Mouse (Mus musculus) megakaryocyte, adult 5-6 weeks (primary cell): ENCODE measurements around the gene Slc13a2. TPM values are rescaled to one million over a fixed set of nuclear protein-coding genes. Genes with fewer than 3 reads are reported as not detected.

Experiments used
- ATAC-seq: 2 replicates; pipeline ENCODE4 v1.8.0; 2016; ENCODE audit warnings: mild to moderate bottlenecking, inconsistent platforms; ENCODE audit not compliant: poor library complexity, severe bottlenecking
- total RNA-seq, 2 experiments: library from RNA; stranded (forward) in 1 of 2; stranded (reverse) in 1 of 2; fragments of 153-499, 151-499 nt in 1 of 2; fragments of 221-1000, 200-1000 nt in 1 of 2; gene quantifications; 2 replicates each; pipeline versions ENCODE4 v1.2.3 to v1.2.4; 2015 to 2017

Slc13a2 gene
- total RNA-seq (2015) (0.51 TPM in 1 of 2 replicates, not detected in the other), total RNA-seq (2017) (not detected in 2 replicates)

DNA sequence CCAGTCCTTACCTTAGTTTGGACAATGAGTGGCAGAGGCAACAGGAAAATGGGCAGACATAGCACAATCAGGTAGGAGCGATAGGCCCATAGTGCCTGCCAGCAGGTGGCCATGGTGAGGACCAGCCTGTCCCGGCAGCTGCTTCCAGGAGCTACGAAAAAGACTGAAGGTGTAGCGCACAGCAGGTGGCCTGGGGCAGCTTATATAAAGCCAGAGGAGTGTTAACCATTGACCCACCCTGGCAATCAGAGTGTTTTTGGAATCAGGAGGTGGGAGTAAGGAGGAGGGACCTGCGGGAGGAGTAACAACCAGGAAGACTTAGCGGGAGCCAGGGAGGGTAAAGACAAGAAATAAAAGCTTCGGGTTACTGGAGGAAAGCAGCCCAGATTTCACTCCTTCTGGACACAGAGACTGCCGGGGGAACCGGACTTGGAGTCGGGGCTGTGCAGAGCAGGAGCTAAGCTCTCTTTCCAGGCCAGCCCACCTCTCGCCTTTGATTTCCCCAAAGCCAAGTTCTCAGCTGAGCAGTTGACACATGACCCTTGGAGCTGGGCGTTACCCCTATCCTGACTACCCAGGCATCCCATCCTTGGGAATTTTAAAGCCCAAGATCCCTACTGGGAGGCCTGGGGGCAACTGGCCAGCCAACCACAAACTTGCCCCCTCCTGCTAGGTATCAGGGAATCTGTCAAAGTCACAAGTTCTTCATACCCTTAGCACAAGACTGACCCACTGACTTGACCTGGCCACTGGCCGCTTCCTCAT, at the start of gene Slc13a2:
Slc13a2 (minus strand) TSS at position 163 of the 765 bp plus-strand sequence.
- ATAC-seq = no peak

DNA sequence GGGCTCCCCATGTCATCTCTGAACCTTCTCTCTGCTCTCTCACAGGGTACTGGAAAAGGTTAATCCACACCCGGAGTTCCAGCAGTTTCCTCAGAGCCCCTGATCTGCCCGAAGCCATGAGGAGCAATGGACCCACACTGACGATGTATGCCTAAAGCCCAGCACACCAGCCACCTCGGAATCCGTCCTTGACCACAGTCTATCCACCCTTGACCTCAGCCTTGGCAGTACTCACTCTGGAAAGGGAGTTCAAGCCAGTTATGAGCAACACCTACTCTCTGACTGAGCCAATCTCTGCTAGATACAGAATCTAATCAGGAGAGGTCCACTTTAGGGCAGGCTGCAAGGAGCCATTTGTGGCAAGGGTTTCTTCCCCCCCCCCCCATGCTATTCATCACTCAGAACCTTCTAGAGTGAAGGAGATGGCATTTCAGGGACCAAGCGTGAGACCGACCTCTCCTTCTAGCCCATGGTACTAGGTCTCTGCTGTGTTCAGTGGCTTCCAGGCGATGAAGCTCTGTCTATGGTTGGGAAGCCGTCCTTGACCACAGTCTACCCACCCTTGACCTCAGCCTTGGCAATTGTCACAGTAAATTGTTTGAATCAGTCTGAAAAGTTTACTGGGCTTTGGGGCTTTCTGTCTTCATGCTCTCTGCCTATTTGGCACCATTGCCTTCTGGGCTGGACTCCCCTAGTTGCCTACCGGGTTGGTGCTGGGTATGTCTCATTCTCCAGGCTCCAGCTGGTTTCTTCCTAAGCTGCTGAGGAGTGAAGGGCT, 49.5 kb upstream of the Slc13a2 start:
- ATAC-seq = no peak

DNA sequence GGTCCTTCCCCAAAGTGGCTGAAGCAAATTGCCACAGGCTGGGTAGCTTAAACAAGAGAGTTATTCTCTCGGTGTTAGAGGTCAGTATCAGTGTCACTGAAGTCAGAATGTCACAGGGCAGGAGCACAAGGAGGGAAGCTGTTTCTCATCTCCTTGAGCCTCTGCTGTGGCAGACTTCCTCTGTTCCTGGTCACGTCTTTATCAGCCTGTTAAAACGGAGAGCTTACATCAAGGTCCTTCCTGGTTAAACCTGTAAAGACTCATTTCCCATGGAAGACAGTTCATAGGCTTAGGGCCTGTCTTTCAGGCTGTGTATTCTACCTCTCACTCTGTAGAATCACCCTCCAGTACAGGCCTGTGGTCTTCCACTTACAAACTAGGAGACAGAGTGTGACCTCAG, 45.9 kb upstream of the Slc13a2 start:
- ATAC-seq = no peak

DNA sequence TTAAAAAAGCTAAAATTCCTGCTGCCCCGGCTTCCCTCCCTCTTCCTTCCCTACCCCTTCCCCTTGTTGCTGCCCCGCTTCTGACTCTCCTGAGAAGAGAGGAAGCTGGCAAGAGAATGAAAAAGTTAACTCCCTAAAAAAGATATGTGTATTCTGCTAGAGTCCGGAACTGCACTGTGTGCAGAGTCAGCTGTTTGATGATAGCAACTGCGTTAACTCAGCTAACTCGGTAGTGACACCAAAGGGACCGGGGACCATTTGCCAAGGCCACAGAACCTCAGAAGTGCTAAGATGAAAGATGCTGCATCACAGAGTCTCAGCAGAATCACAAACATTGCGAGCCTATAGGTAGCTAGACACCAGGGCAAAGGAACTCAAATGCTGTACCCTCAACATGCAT, 45.5 kb upstream of the Slc13a2 start:
- ATAC-seq = no peak

DNA sequence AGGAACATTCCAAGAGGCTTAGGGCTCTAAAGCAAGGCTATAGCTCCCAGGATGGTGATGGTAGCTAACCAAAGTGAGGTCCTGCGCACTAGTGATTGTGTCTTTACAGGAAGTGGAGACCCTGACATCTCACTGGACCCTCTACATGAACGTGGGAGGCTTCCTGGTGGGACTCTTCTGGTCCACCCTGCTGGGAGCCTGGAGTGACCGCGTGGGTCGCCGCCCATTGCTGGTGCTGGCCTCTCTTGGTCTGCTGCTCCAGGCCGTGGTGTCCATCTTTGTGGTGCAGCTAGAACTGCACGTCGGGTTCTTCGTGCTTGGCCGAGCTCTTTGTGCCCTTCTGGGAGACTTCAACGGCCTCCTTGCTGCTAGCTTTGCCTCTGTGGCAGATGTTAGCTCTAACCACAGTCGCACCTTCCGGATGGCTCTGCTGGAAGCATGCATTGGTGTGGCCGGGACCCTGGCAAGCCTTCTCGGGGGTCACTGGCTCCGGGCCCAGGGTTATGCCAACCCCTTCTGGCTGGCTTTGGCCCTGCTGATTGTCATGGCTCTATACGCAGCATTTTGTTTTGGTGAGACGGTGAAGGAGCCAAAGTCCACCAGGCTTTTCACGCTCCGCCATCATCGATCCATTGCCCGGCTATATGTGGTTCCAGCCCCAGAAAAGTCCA, 44.4 kb upstream of the Slc13a2 start:
- no peak for ATAC-seq

DNA sequence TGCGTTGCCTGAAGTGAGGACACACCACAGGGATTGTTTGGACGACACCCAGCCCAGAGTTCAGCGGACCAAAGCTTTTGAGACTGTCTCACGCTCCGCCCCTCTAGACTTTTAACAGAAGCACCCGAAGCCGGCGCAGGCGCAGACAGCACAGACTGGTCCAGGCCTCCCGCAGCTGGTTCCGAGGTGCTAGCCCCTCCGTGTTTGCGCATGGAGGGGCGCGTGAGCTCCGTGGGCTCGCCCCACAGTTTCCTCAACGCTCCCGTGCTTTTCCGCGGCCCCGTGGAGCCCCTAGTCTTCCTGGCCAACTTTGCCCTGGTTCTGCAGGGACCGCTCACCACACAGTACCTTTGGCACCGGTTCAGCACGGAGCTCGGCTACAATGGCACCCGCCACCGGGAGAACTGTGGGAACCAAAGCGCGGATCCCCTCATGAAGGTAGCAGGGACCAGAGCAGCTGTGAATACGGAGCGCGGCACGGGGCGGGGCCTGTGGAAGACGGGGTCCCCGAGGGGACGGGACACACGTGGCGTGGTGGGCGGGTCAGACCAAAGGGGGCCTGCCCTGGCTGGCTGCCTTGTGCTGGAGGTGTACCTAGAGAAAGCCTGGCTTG, 43.7 kb upstream of the Slc13a2 start, which contains the start of gene Slc46a1:
Slc46a1 (plus strand) TSS at position 130 of the 613 bp plus-strand sequence.
- peak; percentile 70 for ATAC-seq

DNA sequence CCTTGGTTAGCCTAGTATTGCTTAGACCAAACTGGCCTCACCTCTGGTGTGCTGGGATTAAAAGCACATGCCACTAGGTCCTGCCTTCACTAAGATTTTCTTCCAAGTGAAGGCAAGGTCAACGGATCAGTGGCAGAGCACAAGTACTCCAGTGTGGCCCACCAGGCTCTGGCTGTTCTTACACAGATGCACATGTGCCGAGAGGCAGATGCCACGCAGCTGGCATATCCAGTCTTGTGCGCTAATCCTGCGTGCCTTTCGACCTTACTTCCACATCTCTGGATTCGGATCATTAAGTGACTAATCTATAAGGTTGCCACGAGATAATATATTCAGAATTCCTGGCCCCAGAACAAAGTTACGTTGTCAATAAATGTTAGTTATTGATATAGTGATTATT, 43.1 kb upstream of the Slc13a2 start:
- no peak for ATAC-seq

DNA sequence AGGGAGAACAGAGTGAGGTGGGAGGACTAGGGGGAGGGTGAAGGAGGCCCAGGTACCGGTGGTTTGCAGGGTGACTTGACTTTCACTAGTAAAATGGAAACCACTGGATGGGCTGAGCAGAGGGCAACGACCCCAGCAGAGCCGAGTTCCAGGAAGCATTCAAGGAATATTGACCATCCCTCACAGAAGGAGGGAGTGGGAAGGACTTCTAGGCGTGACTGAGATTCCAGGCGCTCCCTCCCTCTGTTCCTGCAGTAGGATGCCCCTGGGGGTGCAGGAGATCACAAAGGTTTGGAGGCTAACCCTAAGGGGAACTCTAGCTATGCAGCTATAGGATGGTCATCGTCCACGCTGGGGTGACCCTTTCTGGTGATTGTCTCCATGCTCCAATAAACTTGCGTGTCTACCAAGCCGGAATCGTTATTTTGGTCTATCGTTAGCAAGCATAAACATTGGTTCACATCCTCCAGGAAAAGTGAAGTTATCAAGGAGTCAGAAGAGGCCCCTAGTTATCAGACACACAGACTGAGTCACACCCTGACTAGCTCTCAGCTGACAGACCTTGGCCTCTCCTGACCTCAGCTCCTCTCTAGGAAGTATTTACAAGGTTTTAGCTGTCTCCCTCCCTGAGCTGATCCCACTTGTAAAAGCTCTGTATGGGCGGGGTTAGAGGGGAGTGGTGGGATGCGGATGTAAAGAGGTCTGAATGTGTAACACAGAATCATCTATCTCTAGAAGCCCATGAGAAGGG, 41.4 kb upstream of the Slc13a2 start:
- no peak for ATAC-seq

DNA sequence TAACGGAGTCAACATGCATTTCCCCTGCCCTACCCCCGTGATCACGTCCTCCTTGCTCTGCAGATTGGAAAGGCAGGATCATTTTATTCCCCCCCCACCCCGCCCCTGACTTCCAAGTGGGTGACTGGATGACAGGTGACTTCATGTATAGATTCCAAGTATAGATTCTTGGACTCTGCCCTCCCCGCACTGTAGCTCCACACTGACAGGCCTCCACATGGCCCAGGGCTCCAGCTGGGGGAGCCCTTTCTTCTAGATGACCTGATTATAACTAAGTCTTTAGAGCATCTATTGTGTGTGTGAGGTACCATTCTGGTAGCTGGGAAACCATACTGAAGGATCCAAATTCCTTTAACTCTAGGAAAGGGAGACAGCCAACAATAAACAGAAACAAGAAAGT, 40.7 kb upstream of the Slc13a2 start:
- ATAC-seq = no peak

DNA sequence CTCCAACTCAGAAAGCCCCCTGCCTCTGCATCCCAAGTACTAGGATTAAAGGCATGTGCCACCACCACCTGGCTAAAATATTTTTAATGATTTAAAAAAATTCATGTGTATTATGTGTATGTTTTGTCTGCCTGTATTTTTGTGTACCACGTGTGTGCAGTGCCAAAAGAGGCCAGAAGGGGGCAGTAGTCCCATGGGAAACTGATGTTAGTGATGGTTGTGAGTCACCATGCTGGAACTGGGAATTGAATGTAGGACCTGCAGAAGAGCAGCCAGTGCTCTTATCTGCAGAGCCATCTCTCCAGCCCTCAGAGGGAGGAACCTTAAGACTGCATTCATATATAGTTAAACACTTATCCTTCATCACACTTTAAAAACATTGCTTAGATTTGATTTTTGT, 39.9 kb upstream of the Slc13a2 start:
- ATAC-seq = no peak

DNA sequence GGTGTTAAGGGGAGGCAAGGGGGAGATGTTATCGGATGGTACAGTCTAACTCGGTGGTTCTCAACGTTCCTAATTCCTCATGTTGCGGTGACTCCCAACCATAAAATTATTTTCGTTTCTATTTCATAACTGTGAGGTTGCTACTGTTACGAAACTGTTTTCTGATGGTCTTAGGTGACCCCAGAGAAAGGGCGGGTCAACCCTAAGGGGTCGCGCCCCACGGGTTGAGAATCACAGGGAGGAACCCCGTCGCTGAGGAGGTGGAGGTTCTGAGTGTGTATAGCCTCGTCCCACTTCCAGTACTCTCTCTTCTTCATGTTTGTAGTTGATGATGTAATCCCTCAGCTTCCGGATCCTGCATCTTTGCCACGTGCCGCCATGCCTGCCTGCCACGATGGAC, 36.7 kb upstream of the Slc13a2 start:
- ATAC-seq = peak; percentile 76

DNA sequence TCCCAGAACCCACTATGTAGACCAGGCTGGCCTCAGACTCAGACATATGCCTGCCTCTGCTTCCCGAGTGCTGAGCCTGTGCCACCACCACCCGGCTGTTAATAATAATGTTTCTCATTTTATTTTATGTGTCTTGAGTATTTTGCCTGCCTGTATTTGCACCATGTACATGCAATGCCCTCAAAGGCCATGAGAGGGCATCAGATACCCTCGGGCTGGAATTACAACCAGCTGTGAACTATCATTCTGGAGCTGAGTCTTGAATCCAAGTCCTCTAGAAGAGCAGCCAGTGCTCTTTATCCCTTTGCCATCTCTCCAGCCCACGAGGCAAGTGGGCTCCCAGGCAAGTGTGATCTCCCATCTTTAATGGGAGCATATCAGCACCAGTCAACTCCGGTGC, 33.3 kb upstream of the Slc13a2 start:
- ATAC-seq = no peak

DNA sequence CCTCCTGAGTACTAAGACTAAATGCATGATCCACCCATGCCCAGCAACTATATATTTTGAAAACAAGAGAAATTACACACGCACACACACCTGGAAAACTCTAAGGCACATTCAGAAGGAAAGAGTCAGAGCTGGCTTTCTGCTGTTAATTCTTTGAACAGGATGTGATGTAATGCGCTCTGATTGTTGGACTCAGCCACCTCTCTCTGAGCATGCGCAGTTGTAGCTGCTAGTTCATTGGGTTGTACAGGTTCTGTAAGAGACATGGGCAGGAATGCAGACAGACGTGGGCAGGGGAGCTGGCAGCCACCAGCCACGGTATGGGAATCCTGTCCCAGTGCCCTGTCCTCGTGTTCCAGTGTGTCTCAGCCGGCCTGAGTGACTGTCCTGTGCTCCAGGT, 32.3 kb upstream of the Slc13a2 start:
- no peak for ATAC-seq

DNA sequence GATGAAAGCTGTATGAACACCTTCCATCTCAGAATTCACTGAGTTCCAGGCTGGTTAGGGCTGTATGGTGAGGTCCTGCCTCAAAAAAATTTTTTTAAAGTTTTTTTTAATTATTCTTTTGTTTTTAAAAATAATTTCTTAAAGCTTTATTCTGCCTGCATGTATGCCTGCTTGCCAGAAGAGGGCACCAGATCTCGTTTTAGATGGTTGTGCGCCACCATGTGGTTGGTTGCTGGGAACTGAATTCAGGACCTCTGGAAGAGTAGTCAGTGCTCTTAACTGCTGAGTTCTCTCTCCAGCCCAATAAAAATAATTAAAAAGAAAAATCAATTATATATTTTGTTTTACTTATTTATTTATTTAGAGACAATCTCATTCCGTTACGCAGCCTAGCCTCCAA, 31.7 kb upstream of the Slc13a2 start:
- no peak for ATAC-seq

DNA sequence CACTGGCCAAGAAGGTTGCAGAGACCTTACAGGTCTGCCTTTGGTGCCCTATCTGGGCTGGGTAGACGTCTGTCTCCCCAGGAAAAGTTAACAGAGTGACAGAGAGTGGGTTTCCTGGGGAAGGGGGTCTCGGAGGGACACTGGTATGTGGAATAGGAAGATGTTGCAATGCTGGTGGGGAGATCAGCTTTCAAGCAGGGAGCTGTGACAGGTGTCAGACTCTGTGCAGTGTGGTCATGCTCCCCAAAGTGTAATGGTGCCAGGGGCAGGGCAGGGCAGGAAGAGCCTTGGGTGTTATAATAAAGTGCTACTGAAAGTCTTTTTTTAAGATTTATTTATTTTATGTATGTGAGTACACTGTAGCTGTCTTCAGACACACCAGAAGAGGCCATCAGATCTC, 28.3 kb upstream of the Slc13a2 start:
- no peak for ATAC-seq

DNA sequence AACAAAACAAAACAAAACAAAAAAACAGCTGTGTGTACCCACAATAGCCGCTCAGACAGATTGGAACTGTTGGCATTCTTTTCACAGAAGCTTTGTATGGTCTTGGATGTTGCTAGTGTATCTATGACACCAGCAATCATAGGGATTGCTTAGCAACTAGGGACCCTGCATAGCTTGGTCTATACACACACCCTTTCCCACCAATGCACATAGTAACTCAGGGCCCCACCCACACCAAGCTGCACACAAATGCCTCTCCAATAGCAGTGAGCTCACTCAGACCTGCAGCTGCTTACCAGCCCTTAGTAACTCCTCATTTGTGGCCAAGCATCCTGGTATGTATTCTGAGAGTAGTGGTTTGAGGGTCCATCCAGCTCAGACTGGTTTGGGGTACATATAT, 26.2 kb upstream of the Slc13a2 start:
- no peak for ATAC-seq

DNA sequence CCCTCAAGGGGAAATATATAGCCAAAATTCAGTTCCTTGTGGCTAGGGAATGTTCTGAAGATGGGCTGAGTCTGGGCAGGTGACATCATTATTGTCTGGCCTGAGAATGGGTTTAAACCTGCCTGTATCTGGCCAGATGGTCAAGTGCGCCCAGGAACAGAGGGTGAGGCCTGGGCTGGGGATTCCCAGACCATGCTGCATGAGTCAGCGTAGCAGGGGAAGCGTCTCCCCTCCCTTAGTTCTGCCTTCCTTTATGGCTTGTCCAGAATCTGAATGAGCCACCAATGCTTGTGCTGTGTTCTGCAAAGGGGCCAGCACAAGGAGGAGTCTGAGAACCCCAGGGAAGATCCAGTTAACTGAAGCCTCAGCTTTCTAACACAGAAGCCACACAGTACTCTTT, 25.2 kb upstream of the Slc13a2 start:
- no peak for ATAC-seq

DNA sequence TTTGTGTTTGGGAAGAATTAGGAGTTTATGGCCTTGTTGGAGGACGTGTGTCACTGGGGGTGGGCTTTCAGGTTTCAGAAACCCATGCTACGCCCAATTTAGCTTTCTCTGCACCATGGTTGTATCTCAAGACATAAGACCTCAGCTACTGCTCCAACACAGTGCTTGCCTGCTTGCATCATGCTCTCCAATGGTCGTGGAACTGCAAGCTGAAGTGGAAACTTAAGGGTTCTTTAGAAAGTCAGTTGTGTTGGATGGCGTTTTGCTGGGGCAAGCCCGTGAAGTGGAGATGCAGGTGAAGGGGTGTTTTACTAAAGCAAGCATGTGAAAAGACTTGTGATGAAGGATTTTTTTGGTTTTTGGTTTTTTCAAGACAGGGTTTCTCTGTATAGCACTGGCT, 21.1 kb upstream of the Slc13a2 start:
- no peak for ATAC-seq

DNA sequence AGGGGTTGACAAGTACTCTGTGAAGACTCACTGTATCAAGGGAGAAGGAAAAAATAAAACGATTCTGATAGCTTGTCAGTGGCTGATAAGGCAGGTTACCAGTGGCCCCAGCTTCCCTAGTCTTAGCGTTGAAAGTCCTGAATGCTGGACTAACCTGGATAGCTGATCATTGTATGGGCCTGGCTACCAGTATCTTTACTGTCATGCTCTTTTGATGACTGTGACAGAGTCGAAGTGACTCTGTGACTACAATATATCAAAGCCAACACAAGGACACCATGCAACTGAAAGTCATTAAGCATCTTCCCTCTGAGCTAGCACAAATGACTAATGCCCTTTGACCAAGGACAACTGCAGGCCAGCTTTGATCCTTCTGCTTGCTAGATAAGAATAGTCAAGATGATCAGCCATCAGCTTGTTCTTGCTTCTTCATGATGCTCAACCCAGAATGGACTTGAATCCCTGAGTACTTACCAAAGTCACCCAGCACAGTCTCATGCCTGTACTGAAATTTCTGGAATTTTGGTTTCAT, 16.4 kb upstream of the Slc13a2 start:
- ATAC-seq = no peak

DNA sequence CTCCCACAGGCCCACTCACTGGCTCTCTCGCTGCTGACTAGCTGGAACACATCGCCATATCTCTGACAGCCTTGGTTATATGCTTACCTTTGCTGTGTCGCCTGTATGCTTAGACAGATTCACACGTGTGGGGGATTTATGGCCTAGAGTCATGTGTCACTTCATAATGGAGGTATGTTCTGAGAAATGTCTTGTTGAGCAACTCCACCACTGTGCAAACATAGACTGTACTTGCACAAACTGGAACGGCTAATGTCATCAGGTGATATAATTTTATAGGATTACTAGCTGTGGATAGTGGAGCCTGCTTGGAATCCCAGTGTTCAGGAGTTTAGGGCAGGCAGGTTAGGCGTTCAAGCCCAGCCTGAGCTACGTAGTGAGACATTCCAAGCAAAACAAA, 15.2 kb upstream of the Slc13a2 start:
- no peak for ATAC-seq
